Mouse (Mus musculus): ENCODE results near the gene a. TPM values are rescaled to one million over a fixed set of nuclear protein-coding genes. Genes with fewer than 3 reads are reported as not detected.

Gene a
- polyA plus RNA-seq, 1 experiment: not detected

GRCm38 (mm10) chr2:154834149-154834865 lies 43.1 kb downstream of the a start:
- TF ChIP-seq CTCF (IDR thresholded peaks at IDR 0.05; ENCODE audit: control insufficient read depth, insufficient read depth, low read length): no peak
- no peak for TF ChIP-seq POLR2A (IDR thresholded peaks at IDR 0.05; ENCODE audit: borderline replicate concordance, control insufficient read depth, low read depth, low read length)
- H3K27ac ChIP-seq (ENCODE audit: control insufficient read depth, insufficient read depth, low read depth, low read length, poor library complexity): no peak overlapping the region
- no peaks in the 10 kb centered on the region for H3K4me1 ChIP-seq (ENCODE audit: control insufficient read depth, insufficient read depth, low read length)
- no peak overlapping the region for H3K4me3 ChIP-seq (replicated peaks; ENCODE audit: control insufficient read depth, low read depth, low read length)
- WGBS: 95% methylated on average over 6 of the region's 6 CpGs

DNA sequence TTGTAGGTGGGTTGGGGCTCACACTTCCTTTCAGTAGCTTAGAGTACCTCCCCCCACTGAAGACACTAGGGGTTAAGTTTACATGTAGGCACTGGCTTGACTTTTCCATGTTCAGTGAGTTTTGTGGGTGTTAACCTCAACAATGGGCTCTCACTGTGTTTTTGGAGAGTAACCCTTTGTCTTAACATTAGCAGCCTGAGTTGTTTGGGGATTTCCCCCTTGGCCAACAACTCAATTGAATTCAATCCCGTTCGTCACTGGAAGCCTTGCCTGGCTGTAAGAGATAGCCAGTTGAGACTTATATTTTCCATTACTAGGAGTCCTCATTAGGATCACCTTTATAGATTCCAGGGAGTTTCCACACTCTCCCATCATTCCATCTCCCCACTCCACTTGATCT lies 45.3 kb downstream of the a start:
- Histone ChIP-seq H3K27ac (ENCODE audit: control insufficient read depth, insufficient read depth, low read depth, low read length, poor library complexity) (no peak overlapping the region), H3K4me3 (replicated peaks; ENCODE audit: control insufficient read depth, low read depth, low read length) (no peak overlapping the region), H3K4me1 (ENCODE audit: control insufficient read depth, insufficient read depth, low read length) (no peaks in the 10 kb centered on the region)
- WGBS: 96% methylated on average over 2 of the region's 2 CpGs
- TF ChIP-seq POLR2A (IDR thresholded peaks at IDR 0.05; ENCODE audit: borderline replicate concordance, control insufficient read depth, low read depth, low read length) (no peak), CTCF (IDR thresholded peaks at IDR 0.05; ENCODE audit: control insufficient read depth, insufficient read depth, low read length) (no peak)

GRCm38 (mm10) chr2:154848086-154848485 lies 56.9 kb downstream of the a start:
- Histone ChIP-seq H3K4me1 (ENCODE audit: control insufficient read depth, insufficient read depth, low read length) (no peaks in the 10 kb centered on the region), H3K4me3 (replicated peaks; ENCODE audit: control insufficient read depth, low read depth, low read length) (no peak overlapping the region), H3K27ac (ENCODE audit: control insufficient read depth, insufficient read depth, low read depth, low read length, poor library complexity) (no peak overlapping the region)
- no peak for TF ChIP-seq POLR2A (IDR thresholded peaks at IDR 0.05; ENCODE audit: borderline replicate concordance, control insufficient read depth, low read depth, low read length)
- no peak for TF ChIP-seq CTCF (IDR thresholded peaks at IDR 0.05; ENCODE audit: control insufficient read depth, insufficient read depth, low read length)

- Histone ChIP-seq H3K27ac (ENCODE audit: control insufficient read depth, insufficient read depth, low read depth, low read length, poor library complexity) (no peak overlapping the region), H3K4me1 (ENCODE audit: control insufficient read depth, insufficient read depth, low read length) (no peaks in the 10 kb centered on the region), H3K4me3 (replicated peaks; ENCODE audit: control insufficient read depth, low read depth, low read length) (no peak overlapping the region)
- WGBS: 89% methylated on average over 1 of the region's 1 CpGs
- TF ChIP-seq CTCF (IDR thresholded peaks at IDR 0.05; ENCODE audit: control insufficient read depth, insufficient read depth, low read length) (no peak), POLR2A (IDR thresholded peaks at IDR 0.05; ENCODE audit: borderline replicate concordance, control insufficient read depth, low read depth, low read length) (no peak)
Measured at GRCm38 (mm10) chr2:154855383-154855782, 64.2 kb downstream of the a start.

DNA sequence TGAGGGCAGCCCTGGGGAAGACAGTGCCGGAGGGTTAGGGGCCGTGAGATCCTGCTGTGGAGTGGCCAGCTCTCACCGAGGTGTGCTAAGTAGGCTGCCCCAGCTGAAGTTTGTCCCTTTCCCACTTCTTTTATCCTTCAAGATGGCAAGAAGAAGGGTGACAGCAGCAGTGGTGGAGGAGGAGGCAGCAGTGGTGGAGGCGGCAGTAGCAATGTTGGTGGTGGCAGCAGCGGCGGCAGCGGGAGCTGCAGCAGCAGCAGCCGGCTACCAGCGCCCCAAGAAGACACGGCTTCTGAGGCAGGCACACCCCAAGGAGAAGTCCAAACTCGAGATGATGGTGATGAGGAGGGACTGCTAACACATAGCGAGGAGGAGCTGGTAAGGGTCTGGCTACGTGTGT lies 72.5 kb downstream of the a start:
- H3K4me3 ChIP-seq (replicated peaks; ENCODE audit: control insufficient read depth, low read depth, low read length): no peak overlapping the region
- H3K27ac ChIP-seq (ENCODE audit: control insufficient read depth, insufficient read depth, low read depth, low read length, poor library complexity): no peak overlapping the region
- H3K4me1 ChIP-seq (ENCODE audit: control insufficient read depth, insufficient read depth, low read length): no peaks in the 10 kb centered on the region
- no peak for TF ChIP-seq CTCF (IDR thresholded peaks at IDR 0.05; ENCODE audit: control insufficient read depth, insufficient read depth, low read length)
- TF ChIP-seq POLR2A (IDR thresholded peaks at IDR 0.05; ENCODE audit: borderline replicate concordance, control insufficient read depth, low read depth, low read length): no peak
- WGBS: 93% methylated on average over 13 of the region's 13 CpGs

GRCm38 (mm10) chr2:154865696-154866095 lies 74.5 kb downstream of the a start:
- H3K4me1 ChIP-seq (ENCODE audit: control insufficient read depth, insufficient read depth, low read length): no peaks in the 10 kb centered on the region
- H3K4me3 ChIP-seq (replicated peaks; ENCODE audit: control insufficient read depth, low read depth, low read length): no peak overlapping the region
- TF ChIP-seq POLR2A (IDR thresholded peaks at IDR 0.05; ENCODE audit: borderline replicate concordance, control insufficient read depth, low read depth, low read length) (no peak), CTCF (IDR thresholded peaks at IDR 0.05; ENCODE audit: control insufficient read depth, insufficient read depth, low read length) (no peak)
- WGBS: 73% methylated on average over 3 of the region's 3 CpGs
- no peak overlapping the region for H3K27ac ChIP-seq (ENCODE audit: control insufficient read depth, insufficient read depth, low read depth, low read length, poor library complexity)

GRCm38 (mm10) chr2:154868106-154868505 lies 76.9 kb downstream of the a start:
- no peak overlapping the region for H3K27ac ChIP-seq (ENCODE audit: control insufficient read depth, insufficient read depth, low read depth, low read length, poor library complexity)
- WGBS: 93% methylated on average over 1 of the region's 1 CpGs
- H3K4me3 ChIP-seq (replicated peaks; ENCODE audit: control insufficient read depth, low read depth, low read length): no peak overlapping the region
- TF ChIP-seq POLR2A (IDR thresholded peaks at IDR 0.05; ENCODE audit: borderline replicate concordance, control insufficient read depth, low read depth, low read length) (no peak), CTCF (IDR thresholded peaks at IDR 0.05; ENCODE audit: control insufficient read depth, insufficient read depth, low read length) (no peak)
- no peaks in the 10 kb centered on the region for H3K4me1 ChIP-seq (ENCODE audit: control insufficient read depth, insufficient read depth, low read length)

DNA sequence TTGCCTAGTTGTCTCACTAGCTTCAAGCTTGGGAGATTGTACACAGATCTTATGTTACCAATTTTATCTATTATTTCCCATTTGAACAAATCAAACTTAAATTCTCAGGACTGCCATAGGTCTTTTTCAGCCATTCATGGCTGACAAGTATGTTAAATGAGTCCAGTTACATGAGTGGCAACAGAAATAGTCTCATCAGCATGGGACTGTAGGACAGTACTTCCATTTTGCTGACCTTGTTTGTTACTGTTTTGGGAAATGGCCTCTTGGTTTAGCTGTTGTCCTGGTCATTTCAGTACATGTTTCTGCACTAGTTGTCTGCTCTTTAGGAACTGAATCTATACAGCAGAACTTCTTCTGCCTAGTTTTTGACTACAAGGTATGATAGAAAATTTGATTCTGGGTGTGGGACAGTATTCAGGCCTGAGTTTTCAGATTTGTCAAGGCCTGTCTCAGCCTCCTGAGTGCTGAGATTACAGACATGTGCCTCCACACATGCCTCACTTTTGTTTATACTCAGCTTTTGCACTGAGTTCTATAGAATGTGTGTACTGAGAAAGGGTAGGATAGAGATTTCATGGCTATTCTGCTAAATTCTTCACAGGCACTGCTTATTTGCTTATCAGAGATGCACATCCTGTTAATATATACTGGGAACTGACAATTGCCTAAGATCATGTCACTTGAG lies 78.9 kb downstream of the a start:
- TF ChIP-seq CTCF (IDR thresholded peaks at IDR 0.05; ENCODE audit: control insufficient read depth, insufficient read depth, low read length) (no peak), POLR2A (IDR thresholded peaks at IDR 0.05; ENCODE audit: borderline replicate concordance, control insufficient read depth, low read depth, low read length) (no peak)
- H3K27ac ChIP-seq (ENCODE audit: control insufficient read depth, insufficient read depth, low read depth, low read length, poor library complexity): no peak overlapping the region
- H3K4me3 ChIP-seq (replicated peaks; ENCODE audit: control insufficient read depth, low read depth, low read length): no peak overlapping the region
- no peaks in the 10 kb centered on the region for H3K4me1 ChIP-seq (ENCODE audit: control insufficient read depth, insufficient read depth, low read length)

All from bone marrow, adult 2 months (tissue).